Mouse (Mus musculus) megakaryocyte, embryonic 14.5 days (primary cell): ENCODE measurements around the gene Ece1. TPM values are rescaled to one million over a fixed set of nuclear protein-coding genes. Genes with fewer than 3 reads are reported as not detected.

Experiments
- H3K27me3 ChIP-seq: replicated peaks from 2 replicates; pipeline ENCODE3; 2012; ENCODE audit warnings: inconsistent platforms
- H3K36me3 ChIP-seq: replicated peaks from 2 replicates; pipeline ENCODE3; 2012; ENCODE audit warnings: low read length, inconsistent platforms, mixed read lengths
- H3K4me1 ChIP-seq: 2 replicates; pipeline ENCODE4 v1.6.1; 2012; ENCODE audit warnings: inconsistent platforms
- H3K4me3 ChIP-seq: replicated peaks from 2 replicates; pipeline ENCODE3; 2012; ENCODE audit warnings: moderate library complexity, mild to moderate bottlenecking, inconsistent platforms
- H3K9me3 ChIP-seq: 2 replicates; pipeline ENCODE4 v1.6.1; 2012; ENCODE audit warnings: inconsistent platforms
- FLI1 ChIP-seq: IDR thresholded peaks from 2 replicates; pipeline ENCODE4 v1.6.1; 2012; ENCODE audit warnings: low read length, inconsistent platforms, mixed read lengths
- GATA1 ChIP-seq: IDR thresholded peaks from 3 replicates; pipeline ENCODE4 v1.6.1; 2012; ENCODE audit warnings: mixed read lengths, low read length, inconsistent platforms, borderline replicate concordance
- polyA plus RNA-seq: library from polyadenylated mRNA; stranded (reverse); fragments of >175 nt; gene quantifications from 2 replicates; pipeline ENCODE4 v1.2.3, GENCODE M21; 2012; ENCODE audit warnings: low replicate concordance; ENCODE audit not compliant: insufficient read depth

The Ece1 gene
- polyA plus RNA-seq, 1 experiment: 5.0 TPM

DNA sequence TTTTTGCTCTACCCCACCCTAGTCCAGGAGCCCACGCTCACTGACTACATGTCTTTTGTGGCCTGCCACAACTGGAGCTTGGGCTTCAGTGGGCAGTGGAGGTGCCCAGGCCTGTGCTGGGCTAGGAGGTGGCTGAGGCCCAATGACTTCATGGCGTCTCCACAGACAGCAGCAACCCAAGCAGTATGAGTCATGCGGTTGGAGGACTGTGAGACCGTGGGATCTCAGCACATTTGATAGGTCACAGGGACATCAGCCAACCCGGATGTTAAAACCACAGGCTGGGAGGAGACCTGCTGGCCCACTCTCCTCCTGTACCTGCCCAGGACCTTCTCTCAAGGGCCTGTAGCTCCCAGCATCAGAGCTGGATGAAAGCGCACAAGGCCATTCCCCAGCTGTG lies 8.2 kb upstream of the Ece1 start:
- Histone ChIP-seq H3K27me3 (peaks cover 44% of the 10 kb centered on the region), H3K4me1 (peaks cover 52% of the 10 kb centered on the region), H3K4me3 (peak overlapping the region; percentile 51), H3K9me3 (peaks cover 23% of the 10 kb centered on the region), H3K36me3 (no peaks in the 10 kb centered on the region)
- no peak for TF ChIP-seq FLI1
- no peak for TF ChIP-seq GATA1

DNA sequence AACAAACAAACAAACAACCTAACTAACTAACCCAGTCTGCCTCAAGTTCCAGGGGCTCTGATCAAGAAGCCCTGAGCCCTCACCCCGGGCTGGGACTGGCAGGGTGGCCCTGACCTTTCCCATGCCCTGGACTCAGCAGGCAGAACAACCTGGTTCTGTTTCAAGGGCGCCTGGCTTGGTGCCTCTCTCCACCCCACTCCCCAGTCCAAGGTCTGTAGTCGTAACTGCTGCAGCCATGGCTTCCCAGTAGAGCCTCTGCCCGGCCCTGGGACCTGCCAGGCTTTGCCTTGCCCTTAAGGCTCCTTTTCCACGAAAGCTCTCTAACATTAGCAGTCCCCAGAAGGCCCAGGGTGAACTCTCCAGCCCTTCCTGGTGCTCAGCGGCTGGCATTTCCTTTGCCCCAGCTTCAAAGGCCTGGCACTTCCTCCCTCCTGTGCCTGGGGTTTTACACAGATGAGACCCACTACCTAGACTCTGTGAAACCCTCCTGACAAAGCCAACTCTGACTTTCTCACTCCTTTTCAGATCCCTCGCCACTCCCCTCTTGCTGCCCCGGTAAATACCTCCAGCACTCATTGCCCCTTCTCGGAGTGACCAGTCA lies 6.2 kb upstream of the Ece1 start:
- no peak overlapping the region for H3K4me3 ChIP-seq
- TF ChIP-seq FLI1: no peak
- TF ChIP-seq GATA1: no peak
- peaks cover 57% of the 10 kb centered on the region for H3K4me1 ChIP-seq
- H3K9me3 ChIP-seq: peaks cover 7% of the 10 kb centered on the region
- no peaks in the 10 kb centered on the region for H3K36me3 ChIP-seq
- peaks cover 56% of the 10 kb centered on the region for H3K27me3 ChIP-seq

DNA sequence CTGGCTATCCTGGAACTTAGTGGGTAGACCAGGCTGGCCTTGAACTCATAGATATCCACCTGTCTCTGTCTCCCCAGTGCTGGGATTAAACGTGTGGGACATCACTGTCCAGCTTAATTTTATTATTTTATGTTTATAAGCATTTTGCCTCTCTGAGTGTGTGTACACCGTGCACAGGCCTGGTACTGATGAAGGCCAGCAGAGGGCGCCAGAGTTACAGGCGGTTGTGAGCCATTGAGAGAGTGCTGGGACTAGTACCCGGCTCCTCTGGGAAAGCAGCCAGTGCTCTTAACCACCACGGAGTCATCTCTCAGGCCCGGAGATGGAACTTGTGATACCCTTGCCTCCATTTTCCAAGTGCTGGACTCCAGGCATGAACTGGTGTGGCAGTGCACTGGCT lies 4.9 kb upstream of the Ece1 start:
- Histone ChIP-seq H3K27me3 (peaks cover 61% of the 10 kb centered on the region), H3K4me3 (no peak overlapping the region), H3K9me3 (0 out of 2 replicates have a peak, but pooled peaks cover 3% of the 10 kb centered on the region), H3K4me1 (peaks cover 62% of the 10 kb centered on the region), H3K36me3 (no peaks in the 10 kb centered on the region)
- TF ChIP-seq FLI1 (no peak), GATA1 (no peak)

DNA sequence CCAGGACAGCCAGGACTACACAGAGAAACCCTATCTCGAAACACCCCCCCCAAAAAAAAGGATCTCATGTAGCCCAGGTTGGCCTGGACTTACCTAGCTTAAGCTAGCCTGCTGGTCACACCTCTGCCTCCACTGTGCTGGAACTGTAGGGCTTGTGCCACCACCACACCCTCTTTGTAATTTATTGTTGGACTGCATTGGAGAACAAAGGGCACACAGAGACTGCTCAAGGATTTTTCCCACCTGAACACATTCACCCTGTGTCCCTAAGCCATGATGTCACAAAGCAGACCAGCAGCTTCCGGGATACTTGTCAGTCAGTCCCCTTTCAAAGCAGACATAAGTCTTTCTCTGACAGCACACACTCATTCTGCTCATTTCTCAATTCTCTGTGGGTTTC lies 3.7 kb upstream of the Ece1 start:
- H3K4me3 ChIP-seq: no peak overlapping the region
- 0 out of 2 replicates have a peak, but pooled peaks cover 3% of the 10 kb centered on the region for H3K9me3 ChIP-seq
- peaks cover 70% of the 10 kb centered on the region for H3K27me3 ChIP-seq
- H3K36me3 ChIP-seq: no peaks in the 10 kb centered on the region
- TF ChIP-seq GATA1 (no peak), FLI1 (no peak)
- peaks cover 59% of the 10 kb centered on the region for H3K4me1 ChIP-seq

DNA sequence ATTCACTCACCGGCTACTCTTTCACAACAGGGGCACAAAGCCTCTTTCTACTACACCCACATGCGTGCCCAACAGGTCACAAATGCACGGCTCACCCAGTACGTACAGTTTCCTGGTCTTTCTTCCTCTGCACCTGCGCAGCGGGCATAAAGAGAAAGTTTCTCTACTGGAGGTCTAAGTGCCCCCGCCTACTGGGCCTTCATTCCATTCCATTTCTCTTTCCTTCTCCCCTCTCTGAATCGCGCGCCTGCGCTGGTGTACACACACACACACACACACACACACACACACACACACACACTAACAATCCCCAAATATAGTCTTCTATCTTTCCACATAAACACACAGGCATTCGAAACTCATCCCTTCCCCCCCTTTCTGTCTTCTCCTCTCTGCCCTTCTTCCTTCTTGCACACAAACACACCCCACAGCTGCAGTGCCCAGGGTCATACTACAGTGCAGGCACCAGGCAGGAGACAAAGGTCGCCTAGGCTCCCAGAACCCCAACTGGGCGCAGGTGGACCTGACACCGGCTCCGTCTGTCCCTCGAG lies 501 bp upstream of the Ece1 start:
- 0 out of 2 replicates have a peak, but pooled peaks cover 3% of the 10 kb centered on the region for H3K9me3 ChIP-seq
- peaks cover 55% of the 10 kb centered on the region for H3K4me1 ChIP-seq
- TF ChIP-seq GATA1 (no peak), FLI1 (no peak)
- H3K36me3 ChIP-seq: no peaks in the 10 kb centered on the region
- H3K4me3 ChIP-seq: peak overlapping the region; percentile 92
- peaks cover 84% of the 10 kb centered on the region for H3K27me3 ChIP-seq

DNA sequence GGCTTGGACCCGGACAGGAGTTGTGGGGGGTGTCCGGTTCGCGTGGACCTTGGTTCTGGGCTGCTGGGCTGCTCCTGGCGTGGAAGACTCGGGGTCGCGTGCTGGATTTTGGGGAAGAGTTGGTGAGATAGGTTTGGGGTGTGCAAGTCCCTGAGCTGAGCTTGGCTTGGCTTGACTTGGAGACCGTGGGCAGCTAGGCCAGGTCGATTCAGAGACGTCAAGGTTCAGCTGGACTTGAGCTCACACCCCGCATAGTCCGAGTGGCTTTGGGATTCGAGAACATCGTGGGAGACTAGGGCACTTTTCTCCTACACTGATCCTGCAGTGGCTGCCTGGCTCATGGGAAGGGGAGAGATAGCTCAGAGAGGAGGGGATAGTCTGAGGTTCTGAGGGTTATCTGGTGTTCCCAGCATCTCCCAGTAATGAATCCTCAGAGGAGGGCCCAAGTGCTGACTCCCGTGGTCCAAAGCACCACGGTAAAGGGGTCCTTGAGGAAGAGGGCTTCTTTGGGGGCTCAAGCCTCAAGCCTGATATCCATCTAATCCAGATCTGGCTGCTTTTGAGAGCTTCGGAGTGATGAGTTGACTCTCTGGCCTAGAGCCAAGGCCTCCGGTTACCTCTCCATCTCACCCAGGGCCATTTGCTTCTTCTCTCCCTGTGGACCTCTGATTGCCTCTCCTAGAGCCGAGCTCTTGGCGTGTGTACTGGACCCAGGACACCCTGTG lies 641 bp downstream of the Ece1 start:
- H3K9me3 ChIP-seq: no peaks in the 10 kb centered on the region
- H3K36me3 ChIP-seq: no peaks in the 10 kb centered on the region
- H3K4me1 ChIP-seq: peaks cover 51% of the 10 kb centered on the region
- peak overlapping the region; percentile 92 for H3K4me3 ChIP-seq
- TF ChIP-seq FLI1 (no peak), GATA1 (no peak)
- peaks cover 88% of the 10 kb centered on the region for H3K27me3 ChIP-seq

DNA sequence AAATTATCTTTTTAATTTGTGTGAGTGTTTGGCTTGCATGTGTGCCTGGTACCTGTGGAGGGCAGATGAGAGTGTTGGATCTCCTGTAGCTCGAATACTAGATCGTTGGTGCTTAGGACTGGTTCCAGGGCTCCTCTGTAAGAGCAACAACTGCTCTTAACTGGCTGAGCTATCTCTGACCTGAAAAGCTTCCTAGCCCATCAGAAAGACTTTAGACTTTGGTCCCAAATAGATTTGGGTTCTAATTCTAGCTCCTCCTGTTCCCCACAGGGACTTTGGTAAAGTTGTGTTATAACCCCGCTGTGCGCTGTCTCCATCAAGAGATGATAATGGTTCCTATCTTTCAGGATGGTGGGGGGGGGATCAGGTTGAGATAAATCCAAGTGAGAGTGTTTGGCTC lies 2.0 kb downstream of the Ece1 start:
- no peak overlapping the region for H3K4me3 ChIP-seq
- TF ChIP-seq FLI1: no peak
- no peak for TF ChIP-seq GATA1
- peaks cover 90% of the 10 kb centered on the region for H3K27me3 ChIP-seq
- peaks cover 54% of the 10 kb centered on the region for H3K4me1 ChIP-seq
- H3K36me3 ChIP-seq: no peaks in the 10 kb centered on the region
- no peaks in the 10 kb centered on the region for H3K9me3 ChIP-seq

DNA sequence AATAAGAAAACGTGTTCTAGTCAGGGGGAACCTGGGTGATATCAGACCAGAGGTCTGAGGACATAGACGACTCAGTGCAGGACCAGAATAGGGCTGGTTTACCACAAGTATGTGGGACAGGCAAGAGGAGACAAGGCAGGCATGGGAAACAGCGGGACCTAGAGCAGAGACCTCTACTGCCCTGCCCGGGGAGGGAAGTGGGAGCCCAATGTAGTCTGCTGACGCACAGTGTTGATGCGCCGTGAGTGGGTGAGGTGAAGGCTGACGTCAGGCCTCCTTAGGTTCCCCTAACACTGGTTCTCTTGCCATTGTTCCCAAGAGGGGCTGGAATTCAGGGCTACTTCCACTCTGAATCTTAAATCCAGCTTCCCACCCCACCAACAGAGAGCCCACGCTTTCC lies 2.7 kb downstream of the Ece1 start:
- Histone ChIP-seq H3K4me1 (peaks cover 54% of the 10 kb centered on the region), H3K4me3 (peak overlapping the region; percentile 21), H3K9me3 (no peaks in the 10 kb centered on the region), H3K27me3 (peaks cover 87% of the 10 kb centered on the region), H3K36me3 (no peaks in the 10 kb centered on the region)
- TF ChIP-seq GATA1: no peak
- no peak for TF ChIP-seq FLI1

DNA sequence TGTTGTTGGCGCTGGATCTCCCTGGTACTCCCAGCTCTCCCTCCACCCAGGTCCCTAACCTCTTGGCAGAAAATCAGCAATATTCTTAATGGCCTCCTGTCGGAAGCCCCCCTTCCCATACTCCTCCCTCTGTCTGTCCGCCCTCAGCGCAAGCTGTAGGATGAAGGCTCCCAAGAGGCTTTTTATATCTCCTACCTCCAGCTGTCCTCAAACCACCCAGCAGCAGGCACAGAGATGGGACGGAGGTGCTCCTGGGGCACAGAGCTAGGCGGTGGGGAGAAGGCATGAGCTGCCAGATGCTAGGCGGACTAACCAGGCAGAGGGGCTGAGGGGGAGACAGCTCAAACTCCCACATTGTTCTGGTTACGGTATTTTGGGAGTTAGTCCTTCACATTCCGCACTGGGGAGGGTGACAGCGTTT lies 3.2 kb downstream of the Ece1 start:
- peaks cover 55% of the 10 kb centered on the region for H3K4me1 ChIP-seq
- H3K36me3 ChIP-seq: no peaks in the 10 kb centered on the region
- no peaks in the 10 kb centered on the region for H3K9me3 ChIP-seq
- peaks cover 87% of the 10 kb centered on the region for H3K27me3 ChIP-seq
- TF ChIP-seq FLI1: no peak
- TF ChIP-seq GATA1: no peak
- no peak overlapping the region for H3K4me3 ChIP-seq

DNA sequence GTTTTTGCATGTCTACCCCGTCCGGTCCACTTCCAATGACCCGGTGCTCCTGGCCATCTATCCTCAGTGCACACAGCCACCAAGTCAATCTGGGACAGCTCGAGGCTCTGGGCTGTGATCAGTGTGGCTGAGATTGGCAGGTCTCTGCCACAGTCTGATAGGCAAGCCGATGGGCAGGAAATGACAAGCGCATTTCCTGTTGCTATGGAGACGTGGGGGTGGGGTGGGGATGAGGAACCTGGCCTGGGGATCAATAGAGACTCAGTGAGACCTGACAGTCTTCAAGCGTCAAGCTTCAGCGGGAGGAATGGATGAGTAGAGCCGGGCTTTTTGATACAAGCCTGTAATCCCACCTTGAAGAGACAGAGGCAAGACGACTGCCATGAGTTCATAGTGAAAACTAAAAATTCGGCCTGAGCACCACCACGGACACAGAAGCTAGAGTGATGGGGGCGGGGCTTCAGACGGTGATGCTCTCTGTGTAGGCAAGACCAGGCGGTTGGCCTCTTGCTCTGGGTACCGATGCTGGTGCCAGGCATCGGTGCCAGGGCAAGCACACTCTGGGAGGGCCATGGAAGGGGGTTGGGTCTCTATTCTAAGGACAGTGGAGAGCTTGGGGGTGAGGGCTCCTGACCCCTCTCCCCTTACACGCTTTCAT lies 4.3 kb downstream of the Ece1 start:
- no peaks in the 10 kb centered on the region for H3K36me3 ChIP-seq
- H3K27me3 ChIP-seq: peaks cover 82% of the 10 kb centered on the region
- TF ChIP-seq GATA1: no peak
- no peak for TF ChIP-seq FLI1
- peaks cover 62% of the 10 kb centered on the region for H3K4me1 ChIP-seq
- no peaks in the 10 kb centered on the region for H3K9me3 ChIP-seq
- H3K4me3 ChIP-seq: no peak overlapping the region
